Mouse (Mus musculus): ENCODE measurements around the gene Atp2b1. TPM values are rescaled to one million over a fixed set of nuclear protein-coding genes. Genes with fewer than 3 reads are reported as not detected.
A peak's percentile ranks its signal among the peaks of the same experiment; 100 is the strongest.

The Atp2b1 gene
- total RNA-seq, 1 experiment from 2014 or later: 49.1 TPM

- ATAC-seq (replicated peaks in 1 of 2; ENCODE audit: insufficient read depth in 1 of 2, low FRiP score in 2 of 2, low TSS enrichment in 1 of 2, low read depth in 1 of 2, poor library complexity in 2 of 2, severe bottlenecking in 2 of 2): no peak
Observed at GRCm38 (mm10) chr10:98978766-98979165, 64.6 kb downstream of the Atp2b1 start.

- ATAC-seq (replicated peaks in 1 of 2; ENCODE audit: insufficient read depth in 1 of 2, low FRiP score in 2 of 2, low TSS enrichment in 1 of 2, low read depth in 1 of 2, poor library complexity in 2 of 2, severe bottlenecking in 2 of 2): no peak
Observed at GRCm38 (mm10) chr10:98979296-98979695, 65.1 kb downstream of the Atp2b1 start.

GRCm38 (mm10) chr10:98979951-98980350 lies 65.7 kb downstream of the Atp2b1 start:
- ATAC-seq (replicated peaks in 1 of 2; ENCODE audit: insufficient read depth in 1 of 2, low FRiP score in 2 of 2, low TSS enrichment in 1 of 2, low read depth in 1 of 2, poor library complexity in 2 of 2, severe bottlenecking in 2 of 2): no peak

GRCm38 (mm10) chr10:98991964-98992363 lies 77.8 kb downstream of the Atp2b1 start:
- no peak for ATAC-seq (replicated peaks in 1 of 2; ENCODE audit: insufficient read depth in 1 of 2, low FRiP score in 2 of 2, low TSS enrichment in 1 of 2, low read depth in 1 of 2, poor library complexity in 2 of 2, severe bottlenecking in 2 of 2)

- no peak for ATAC-seq (replicated peaks in 1 of 2; ENCODE audit: insufficient read depth in 1 of 2, low FRiP score in 2 of 2, low TSS enrichment in 1 of 2, low read depth in 1 of 2, poor library complexity in 2 of 2, severe bottlenecking in 2 of 2)
Observed at GRCm38 (mm10) chr10:98993186-98993585, 79.0 kb downstream of the Atp2b1 start.

GRCm38 (mm10) chr10:98995016-98995747 lies 81.0 kb downstream of the Atp2b1 start:
- ATAC-seq (replicated peaks in 1 of 2; ENCODE audit: insufficient read depth in 1 of 2, low FRiP score in 2 of 2, low TSS enrichment in 1 of 2, low read depth in 1 of 2, poor library complexity in 2 of 2, severe bottlenecking in 2 of 2): 0 out of 4 replicates have a peak, but pooled peaks of 1 of the 2 experiments have one; percentile 32

GRCm38 (mm10) chr10:99004866-99005265 lies 90.7 kb downstream of the Atp2b1 start:
- no peak for ATAC-seq (replicated peaks in 1 of 2; ENCODE audit: insufficient read depth in 1 of 2, low FRiP score in 2 of 2, low TSS enrichment in 1 of 2, low read depth in 1 of 2, poor library complexity in 2 of 2, severe bottlenecking in 2 of 2)

GRCm38 (mm10) chr10:99011084-99011483 lies 96.9 kb downstream of the Atp2b1 start:
- no peak for ATAC-seq (replicated peaks in 1 of 2; ENCODE audit: insufficient read depth in 1 of 2, low FRiP score in 2 of 2, low TSS enrichment in 1 of 2, low read depth in 1 of 2, poor library complexity in 2 of 2, severe bottlenecking in 2 of 2)

- no peak for ATAC-seq (replicated peaks in 1 of 2; ENCODE audit: insufficient read depth in 1 of 2, low FRiP score in 2 of 2, low TSS enrichment in 1 of 2, low read depth in 1 of 2, poor library complexity in 2 of 2, severe bottlenecking in 2 of 2)
Observed at GRCm38 (mm10) chr10:99012086-99012485, 97.9 kb downstream of the Atp2b1 start.

GRCm38 (mm10) chr10:99014737-99015136 lies 100.5 kb downstream of the Atp2b1 start:
- ATAC-seq (replicated peaks in 1 of 2; ENCODE audit: insufficient read depth in 1 of 2, low FRiP score in 2 of 2, low TSS enrichment in 1 of 2, low read depth in 1 of 2, poor library complexity in 2 of 2, severe bottlenecking in 2 of 2): no peak

- no peak for ATAC-seq (replicated peaks in 1 of 2; ENCODE audit: insufficient read depth in 1 of 2, low FRiP score in 2 of 2, low TSS enrichment in 1 of 2, low read depth in 1 of 2, poor library complexity in 2 of 2, severe bottlenecking in 2 of 2)
Observed at GRCm38 (mm10) chr10:99016996-99017395, 102.8 kb downstream of the Atp2b1 start.

- ATAC-seq (replicated peaks in 1 of 2; ENCODE audit: insufficient read depth in 1 of 2, low FRiP score in 2 of 2, low TSS enrichment in 1 of 2, low read depth in 1 of 2, poor library complexity in 2 of 2, severe bottlenecking in 2 of 2): no peak
Observed at GRCm38 (mm10) chr10:99027462-99027861, 113.3 kb downstream of the Atp2b1 start.

GRCm38 (mm10) chr10:99029844-99030243 lies 115.6 kb downstream of the Atp2b1 start:
- no peak for ATAC-seq (replicated peaks in 1 of 2; ENCODE audit: insufficient read depth in 1 of 2, low FRiP score in 2 of 2, low TSS enrichment in 1 of 2, low read depth in 1 of 2, poor library complexity in 2 of 2, severe bottlenecking in 2 of 2)

GRCm38 (mm10) chr10:99033830-99034828 lies 119.9 kb downstream of the Atp2b1 start:
- no peak for ATAC-seq (replicated peaks in 1 of 2; ENCODE audit: insufficient read depth in 1 of 2, low FRiP score in 2 of 2, low TSS enrichment in 1 of 2, low read depth in 1 of 2, poor library complexity in 2 of 2, severe bottlenecking in 2 of 2)

- ATAC-seq (replicated peaks in 1 of 2; ENCODE audit: insufficient read depth in 1 of 2, low FRiP score in 2 of 2, low TSS enrichment in 1 of 2, low read depth in 1 of 2, poor library complexity in 2 of 2, severe bottlenecking in 2 of 2): no peak
Observed at GRCm38 (mm10) chr10:99037185-99038065, 123.2 kb downstream of the Atp2b1 start.

GRCm38 (mm10) chr10:99038866-99039265 lies 124.7 kb downstream of the Atp2b1 start:
- no peak for ATAC-seq (replicated peaks in 1 of 2; ENCODE audit: insufficient read depth in 1 of 2, low FRiP score in 2 of 2, low TSS enrichment in 1 of 2, low read depth in 1 of 2, poor library complexity in 2 of 2, severe bottlenecking in 2 of 2)

GRCm38 (mm10) chr10:99040171-99040570 lies 126.0 kb downstream of the Atp2b1 start:
- no peak for ATAC-seq (replicated peaks in 1 of 2; ENCODE audit: insufficient read depth in 1 of 2, low FRiP score in 2 of 2, low TSS enrichment in 1 of 2, low read depth in 1 of 2, poor library complexity in 2 of 2, severe bottlenecking in 2 of 2)

All from hematopoietic stem cell, adult 5-6 weeks (primary cell).